Mouse (Mus musculus): Measurements from ENCODE around the gene Pcyt2. TPM values are rescaled to one million over a fixed set of nuclear protein-coding genes. Genes with fewer than 3 reads are reported as not detected.
A peak's percentile ranks its signal among the peaks of the same experiment; 100 is the strongest.

The Pcyt2 gene
- 87.2 and 120 TPM in 2 replicates for polyA plus RNA-seq (2012; rRNA removed)

- peak; percentile 82 for DNase-seq (ENCODE audit: low spot score)
Observed at GRCm38 (mm10) chr11:120617519-120618112, at the start of gene Pcyt2. Gene Pcyt2 (minus strand): TSS chr11:120617936.

GRCm38 (mm10) chr11:120666617-120667016 lies 48.9 kb upstream of the Pcyt2 start:
- no peak for DNase-seq (ENCODE audit: low spot score)

- no peak for DNase-seq (ENCODE audit: low spot score)
Observed at GRCm38 (mm10) chr11:120665406-120665805, 47.7 kb upstream of the Pcyt2 start.

GRCm38 (mm10) chr11:120663714-120664113 lies 46.0 kb upstream of the Pcyt2 start:
- no peak for DNase-seq (ENCODE audit: low spot score)

- DNase-seq (ENCODE audit: low spot score): no peak
Observed at GRCm38 (mm10) chr11:120662759-120663158, 45.0 kb upstream of the Pcyt2 start.

- DNase-seq (ENCODE audit: low spot score): no peak
Observed at GRCm38 (mm10) chr11:120661076-120661460, 43.3 kb upstream of the Pcyt2 start, which contains the start of gene Notum. Gene Notum (minus strand): TSS chr11:120661175.

GRCm38 (mm10) chr11:120660301-120661075 lies 42.8 kb upstream of the Pcyt2 start:
- DNase-seq (ENCODE audit: low spot score): no peak

GRCm38 (mm10) chr11:120659509-120660300 lies 42.0 kb upstream of the Pcyt2 start:
- no peak for DNase-seq (ENCODE audit: low spot score)

GRCm38 (mm10) chr11:120658876-120659410 lies 41.2 kb upstream of the Pcyt2 start:
- DNase-seq (ENCODE audit: low spot score): peak; percentile 66

GRCm38 (mm10) chr11:120657301-120657700 lies 39.6 kb upstream of the Pcyt2 start:
- DNase-seq (ENCODE audit: low spot score): no peak

- no peak for DNase-seq (ENCODE audit: low spot score)
Observed at GRCm38 (mm10) chr11:120654741-120655140, 37.0 kb upstream of the Pcyt2 start.

GRCm38 (mm10) chr11:120651872-120652271 lies 34.1 kb upstream of the Pcyt2 start:
- DNase-seq (ENCODE audit: low spot score): no peak

- DNase-seq (ENCODE audit: low spot score): no peak
Observed at GRCm38 (mm10) chr11:120648001-120648476, 30.3 kb upstream of the Pcyt2 start, which contains the start of gene Myadml2. Gene Myadml2 (minus strand): TSS chr11:120648158.

GRCm38 (mm10) chr11:120647047-120647830 lies 29.5 kb upstream of the Pcyt2 start:
- DNase-seq (ENCODE audit: low spot score): no peak

GRCm38 (mm10) chr11:120643601-120643987 lies 25.9 kb upstream of the Pcyt2 start, which contains the start of gene Pycr1:
Gene Pycr1 (minus strand): TSS chr11:120643769.
- DNase-seq (ENCODE audit: low spot score): peak; percentile 85

- no peak for DNase-seq (ENCODE audit: low spot score)
Observed at GRCm38 (mm10) chr11:120642939-120643600, 25.3 kb upstream of the Pcyt2 start.

- no peak for DNase-seq (ENCODE audit: low spot score)
Observed at GRCm38 (mm10) chr11:120641869-120642268, 24.1 kb upstream of the Pcyt2 start.

GRCm38 (mm10) chr11:120641255-120641654 lies 23.5 kb upstream of the Pcyt2 start:
- no peak for DNase-seq (ENCODE audit: low spot score)

- DNase-seq (ENCODE audit: low spot score): no peak
Observed at GRCm38 (mm10) chr11:120634810-120635209, 17.1 kb upstream of the Pcyt2 start.

Measured in urinary bladder, adult 2 months (tissue).